Mouse (Mus musculus): Measurements from ENCODE around the gene Grasp. TPM values are rescaled to one million over a fixed set of nuclear protein-coding genes. Genes with fewer than 3 reads are reported as not detected.
A peak's percentile ranks its signal among the peaks of the same experiment; 100 is the strongest.

The Grasp gene
- polyA plus RNA-seq, 2 experiments: 7.5 to 20.5 TPM

DNA sequence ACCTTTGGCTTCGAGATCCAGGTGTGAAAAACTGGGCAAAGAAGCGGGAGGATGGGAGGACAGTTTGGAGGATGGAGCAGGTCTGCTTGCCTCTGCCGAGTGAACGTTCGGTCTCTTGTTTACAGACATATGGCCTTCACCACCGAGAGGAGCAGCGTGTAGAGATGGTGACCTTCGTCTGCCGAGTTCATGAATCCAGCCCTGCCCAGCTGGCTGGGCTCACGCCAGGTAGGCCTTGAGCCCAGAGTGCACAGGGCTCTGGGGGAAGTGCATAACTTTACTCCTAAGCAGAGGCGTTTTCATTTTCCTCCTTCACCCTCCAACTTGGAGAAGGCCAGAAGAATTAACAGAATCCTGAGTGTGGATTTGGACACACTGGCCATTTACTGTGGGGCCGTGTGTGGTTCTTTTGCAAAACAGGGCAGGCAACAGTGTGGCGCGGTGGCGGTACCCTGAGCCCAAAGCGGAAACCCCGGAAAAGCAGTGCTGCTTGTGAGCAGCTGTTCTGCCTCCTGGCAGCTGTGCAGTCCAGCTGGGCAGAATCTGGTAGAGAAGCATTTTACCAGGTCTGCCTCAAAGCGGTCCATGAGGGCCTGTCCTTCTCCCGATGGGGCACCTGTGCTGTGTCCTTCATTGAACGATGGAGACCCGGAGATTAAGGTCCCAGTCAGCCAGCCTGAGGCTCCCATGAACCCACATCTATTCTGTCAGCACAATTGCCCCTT lies 5.0 kb downstream of the Grasp start:
- 77% methylated on average over 21 of the region's 21 CpGs for WGBS
- no peak for DNase-seq (ENCODE audit: low spot score)
- H3K4me1 ChIP-seq (ENCODE audit: control insufficient read depth, insufficient read depth, low read length): peaks cover 39% of the 10 kb centered on the region

DNA sequence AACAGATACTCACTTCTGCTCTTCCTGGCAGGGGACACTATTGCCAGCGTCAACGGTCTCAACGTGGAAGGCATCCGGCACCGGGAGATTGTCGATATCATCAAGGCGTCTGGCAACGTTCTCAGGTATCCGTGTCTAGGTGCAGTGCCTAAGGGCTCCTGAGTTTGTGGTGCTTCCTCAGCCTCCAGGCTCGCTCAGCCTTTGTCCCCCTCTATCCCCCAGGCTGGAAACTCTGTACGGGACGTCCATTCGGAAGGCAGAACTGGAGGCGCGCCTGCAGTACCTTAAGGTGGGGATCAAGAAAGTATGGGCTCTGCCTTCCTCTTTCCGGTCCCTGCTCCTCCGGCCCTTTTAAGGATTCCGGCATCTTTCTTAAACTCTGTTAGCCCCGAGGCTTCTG lies 6.5 kb downstream of the Grasp start:
- no peak overlapping the region for H3K4me2 ChIP-seq (replicated peaks; ENCODE audit: low read depth, low read length, severe bottlenecking)
- no peak overlapping the region for H3K4me3 ChIP-seq (replicated peaks; ENCODE audit: low read length)
- 98% methylated on average over 19 of the region's 19 CpGs for WGBS
- TF ChIP-seq POLR2A (IDR thresholded peaks at IDR 0.05; ENCODE audit: borderline replicate concordance, extremely low read depth, insufficient read depth, insufficient read length): no peak
- no peak overlapping the region for H3K9ac ChIP-seq (ENCODE audit: low read depth, low read length, severe bottlenecking)
- no peak overlapping the region for H3K27ac ChIP-seq (replicated peaks; ENCODE audit: low read depth, low read length)
- no peak for DNase-seq (ENCODE audit: low spot score)
- no peaks in the 10 kb centered on the region for H3K27me3 ChIP-seq (ENCODE audit: control insufficient read depth, insufficient read depth, low read length)
- ATAC-seq (ENCODE audit: low FRiP score, low read depth): no peak
- peaks cover 42% of the 10 kb centered on the region for H3K4me1 ChIP-seq (ENCODE audit: control insufficient read depth, insufficient read depth, low read length)
- peaks cover 55% of the 10 kb centered on the region for H3K36me3 ChIP-seq (ENCODE audit: control insufficient read depth, insufficient read depth, low read length)
- H3K9me3 ChIP-seq (ENCODE audit: control insufficient read depth, low read length): no peaks in the 10 kb centered on the region

More for the DNA sequence above, 5.0 kb downstream of the Grasp start:
- ATAC-seq (ENCODE audit: low FRiP score, low read depth): no peak; the same call in 1 of the 2 replicates
- H3K4me2 ChIP-seq (replicated peaks; ENCODE audit: low read depth, low read length, severe bottlenecking): 0 out of 2 replicates have a peak overlapping the region, but pooled peaks have one; percentile 5
- no peak overlapping the region for H3K4me3 ChIP-seq (replicated peaks; ENCODE audit: low read length)
- no peak for TF ChIP-seq POLR2A (IDR thresholded peaks at IDR 0.05; ENCODE audit: borderline replicate concordance, extremely low read depth, insufficient read depth, insufficient read length)
- H3K27me3 ChIP-seq (ENCODE audit: control insufficient read depth, insufficient read depth, low read length): no peaks in the 10 kb centered on the region
- no peak overlapping the region for H3K9ac ChIP-seq (ENCODE audit: low read depth, low read length, severe bottlenecking)
- peaks cover 55% of the 10 kb centered on the region for H3K36me3 ChIP-seq (ENCODE audit: control insufficient read depth, insufficient read depth, low read length)
- peak overlapping the region; percentile 92; the same call in 1 of the 2 replicates for H3K27ac ChIP-seq (replicated peaks; ENCODE audit: low read depth, low read length)
- H3K9me3 ChIP-seq (ENCODE audit: control insufficient read depth, low read length): no peaks in the 10 kb centered on the region

DNA sequence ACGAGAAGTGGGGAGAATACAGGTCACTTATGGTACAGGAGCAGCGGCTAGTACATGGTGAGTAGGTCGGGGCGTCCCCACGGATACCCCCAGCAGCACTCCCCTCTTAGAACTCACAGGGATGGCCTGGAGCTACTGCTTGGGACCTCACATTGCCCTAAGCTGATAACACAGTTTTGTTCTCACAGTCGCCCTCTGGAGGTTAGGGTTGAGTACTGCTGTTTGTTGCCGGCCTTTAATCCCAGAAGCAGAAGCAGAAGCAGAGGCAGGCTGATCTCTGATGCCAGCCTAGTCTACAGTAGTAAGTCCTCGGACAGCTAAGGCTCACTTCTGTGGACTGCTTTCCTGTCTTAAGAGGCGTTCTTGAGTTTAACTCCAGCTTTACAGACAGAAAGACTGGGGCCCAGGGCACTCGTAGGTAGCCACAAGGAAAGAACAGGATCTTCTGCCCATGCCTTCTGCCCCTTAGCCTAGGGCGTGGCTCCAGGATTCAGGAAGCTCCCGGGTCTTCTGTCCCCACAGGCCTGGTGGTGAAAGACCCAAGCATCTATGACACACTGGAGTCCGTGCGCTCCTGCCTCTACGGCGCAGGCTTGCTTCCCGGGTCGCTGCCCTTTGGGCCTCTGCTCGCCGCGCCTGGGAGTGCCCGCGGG lies 7.1 kb downstream of the Grasp start:
- H3K4me2 ChIP-seq (replicated peaks; ENCODE audit: low read depth, low read length, severe bottlenecking): peak overlapping the region; percentile 15; the same call in 1 of the 2 replicates
- WGBS: 80% methylated on average over 23 of the region's 23 CpGs
- H3K9me3 ChIP-seq (ENCODE audit: control insufficient read depth, low read length): no peaks in the 10 kb centered on the region
- no peak overlapping the region for H3K4me3 ChIP-seq (replicated peaks; ENCODE audit: low read length)
- no peaks in the 10 kb centered on the region for H3K27me3 ChIP-seq (ENCODE audit: control insufficient read depth, insufficient read depth, low read length)
- H3K4me1 ChIP-seq (ENCODE audit: control insufficient read depth, insufficient read depth, low read length): peaks cover 41% of the 10 kb centered on the region
- no peak for DNase-seq (ENCODE audit: low spot score)
- TF ChIP-seq POLR2A (IDR thresholded peaks at IDR 0.05; ENCODE audit: borderline replicate concordance, extremely low read depth, insufficient read depth, insufficient read length): no peak
- no peak for ATAC-seq (ENCODE audit: low FRiP score, low read depth)
- 0 out of 2 replicates have a peak overlapping the region, but pooled peaks have one; percentile 12 for H3K9ac ChIP-seq (ENCODE audit: low read depth, low read length, severe bottlenecking)
- H3K36me3 ChIP-seq (ENCODE audit: control insufficient read depth, insufficient read depth, low read length): peaks cover 55% of the 10 kb centered on the region
- H3K27ac ChIP-seq (replicated peaks; ENCODE audit: low read depth, low read length): no peak overlapping the region

DNA sequence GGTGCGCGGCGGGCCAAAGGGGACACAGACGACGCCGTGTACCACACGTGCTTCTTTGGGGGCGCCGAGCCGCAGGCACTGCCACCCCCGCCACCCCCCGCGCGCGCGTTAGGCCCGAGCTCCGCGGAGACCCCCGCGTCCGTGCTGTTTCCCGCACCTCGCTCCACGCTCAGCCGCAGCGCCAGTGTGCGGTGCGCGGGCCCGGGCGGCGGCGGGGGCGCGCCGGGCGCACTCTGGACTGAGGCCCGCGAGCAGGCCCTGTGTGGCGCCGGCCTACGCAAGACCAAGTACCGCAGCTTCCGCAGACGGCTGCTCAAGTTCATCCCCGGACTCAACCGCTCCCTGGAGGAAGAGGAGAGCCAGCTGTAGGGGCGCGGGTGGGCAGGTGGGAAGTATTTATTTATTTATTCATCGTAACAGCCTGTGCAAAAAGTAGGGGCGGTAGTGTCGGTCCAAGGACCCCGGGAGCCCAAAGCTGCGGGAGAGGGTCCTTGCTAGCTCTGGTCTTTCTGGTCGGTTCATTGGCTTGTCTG lies 7.7 kb downstream of the Grasp start:
- H3K4me2 ChIP-seq (replicated peaks; ENCODE audit: low read depth, low read length, severe bottlenecking): peak overlapping the region; percentile 15; the same call in 1 of the 2 replicates
- no peak for DNase-seq (ENCODE audit: low spot score)
- H3K9me3 ChIP-seq (ENCODE audit: control insufficient read depth, low read length): no peaks in the 10 kb centered on the region
- WGBS: 52% methylated on average over 49 of the region's 56 CpGs
- ATAC-seq (ENCODE audit: low FRiP score, low read depth): no peak
- H3K36me3 ChIP-seq (ENCODE audit: control insufficient read depth, insufficient read depth, low read length): peaks cover 55% of the 10 kb centered on the region
- no peak overlapping the region for H3K4me3 ChIP-seq (replicated peaks; ENCODE audit: low read length)
- 0 out of 2 replicates have a peak overlapping the region, but pooled peaks have one; percentile 12 for H3K9ac ChIP-seq (ENCODE audit: low read depth, low read length, severe bottlenecking)
- H3K27me3 ChIP-seq (ENCODE audit: control insufficient read depth, insufficient read depth, low read length): no peaks in the 10 kb centered on the region
- H3K4me1 ChIP-seq (ENCODE audit: control insufficient read depth, insufficient read depth, low read length): peaks cover 44% of the 10 kb centered on the region
- TF ChIP-seq POLR2A (IDR thresholded peaks at IDR 0.05; ENCODE audit: borderline replicate concordance, extremely low read depth, insufficient read depth, insufficient read length): no peak
- no peak overlapping the region for H3K27ac ChIP-seq (replicated peaks; ENCODE audit: low read depth, low read length)

DNA sequence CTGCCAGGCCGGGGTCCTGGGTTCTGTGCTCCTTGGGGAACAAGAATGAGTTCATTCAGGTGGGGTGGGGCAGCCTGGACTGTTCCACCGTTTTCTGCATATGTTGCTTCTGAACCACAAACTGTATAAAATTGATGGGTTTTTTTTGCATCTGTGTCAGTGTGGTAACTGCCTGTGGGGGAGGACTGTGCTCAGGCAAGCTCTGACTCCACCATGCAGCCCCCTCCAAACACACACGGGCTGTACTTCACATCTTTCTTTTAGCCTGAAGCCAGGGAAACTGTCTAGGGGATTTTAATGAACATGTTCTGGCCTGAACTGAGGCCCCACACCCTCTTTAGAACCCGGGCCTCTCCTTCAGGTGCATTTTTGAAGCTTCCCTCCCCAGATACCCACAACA lies 8.6 kb downstream of the Grasp start:
- H3K9ac ChIP-seq (ENCODE audit: low read depth, low read length, severe bottlenecking): no peak overlapping the region
- DNase-seq (ENCODE audit: low spot score) (no peak), ATAC-seq (ENCODE audit: low FRiP score, low read depth) (no peak)
- no peaks in the 10 kb centered on the region for H3K27me3 ChIP-seq (ENCODE audit: control insufficient read depth, insufficient read depth, low read length)
- H3K4me2 ChIP-seq (replicated peaks; ENCODE audit: low read depth, low read length, severe bottlenecking): no peak overlapping the region
- no peak overlapping the region for H3K4me3 ChIP-seq (replicated peaks; ENCODE audit: low read length)
- 39% methylated on average over 4 of the region's 4 CpGs for WGBS
- TF ChIP-seq POLR2A (IDR thresholded peaks at IDR 0.05; ENCODE audit: borderline replicate concordance, extremely low read depth, insufficient read depth, insufficient read length): no peak
- H3K36me3 ChIP-seq (ENCODE audit: control insufficient read depth, insufficient read depth, low read length): peaks cover 49% of the 10 kb centered on the region
- H3K4me1 ChIP-seq (ENCODE audit: control insufficient read depth, insufficient read depth, low read length): peaks cover 37% of the 10 kb centered on the region
- H3K9me3 ChIP-seq (ENCODE audit: control insufficient read depth, low read length): no peaks in the 10 kb centered on the region
- no peak overlapping the region for H3K27ac ChIP-seq (replicated peaks; ENCODE audit: low read depth, low read length)

Measured in limb, embryonic 14.5 days (tissue).